Mouse (Mus musculus): ENCODE results near the gene Zfp629.
A peak's percentile ranks its signal among the peaks of the same experiment; 100 is the strongest.
"Not testable (repeated sequence)": the region's sequence is repeated elsewhere in the genome, so short reads cannot be mapped to it uniquely, and the experiment has no call there.

Gene Zfp629

GRCm38 (mm10) chr7:127614891-127615843, at the start of gene Zfp629:
Gene Zfp629, minus strand, starts transcription at chr7:127615797.
- peak; percentile 75 for DNase-seq

- no peak for DNase-seq
These were observed 47.3 kb upstream of the Zfp629 start for GRCm38 (mm10) chr7:127662926-127663325.

DNA sequence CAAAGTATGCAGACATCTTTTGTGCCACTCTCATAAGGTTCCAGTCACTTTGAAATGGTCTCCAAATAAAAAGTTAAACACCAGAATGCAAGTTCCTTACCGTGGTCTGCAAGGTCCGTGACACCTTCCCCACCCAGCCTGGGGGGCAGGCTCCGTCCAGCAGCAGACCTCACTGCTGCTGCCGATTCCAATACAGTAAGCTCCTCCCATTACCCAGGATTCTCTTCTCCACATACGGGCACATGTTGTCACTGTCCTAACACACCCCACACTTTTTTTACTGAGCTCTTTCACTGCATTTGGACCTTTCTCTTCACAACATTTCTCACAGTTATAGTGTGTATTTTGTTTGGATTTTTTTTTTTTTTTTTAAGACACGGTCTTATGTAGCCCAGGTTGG, 46.2 kb upstream of the Zfp629 start:
- no peak for DNase-seq

GRCm38 (mm10) chr7:127660882-127661281, 45.3 kb upstream of the Zfp629 start:
- DNase-seq, result no peak

- DNase-seq, result no peak
These were observed 41.3 kb upstream of the Zfp629 start for GRCm38 (mm10) chr7:127656946-127657345.

- DNase-seq, result no peak
These were observed 38.7 kb upstream of the Zfp629 start for GRCm38 (mm10) chr7:127654318-127654717.

DNA sequence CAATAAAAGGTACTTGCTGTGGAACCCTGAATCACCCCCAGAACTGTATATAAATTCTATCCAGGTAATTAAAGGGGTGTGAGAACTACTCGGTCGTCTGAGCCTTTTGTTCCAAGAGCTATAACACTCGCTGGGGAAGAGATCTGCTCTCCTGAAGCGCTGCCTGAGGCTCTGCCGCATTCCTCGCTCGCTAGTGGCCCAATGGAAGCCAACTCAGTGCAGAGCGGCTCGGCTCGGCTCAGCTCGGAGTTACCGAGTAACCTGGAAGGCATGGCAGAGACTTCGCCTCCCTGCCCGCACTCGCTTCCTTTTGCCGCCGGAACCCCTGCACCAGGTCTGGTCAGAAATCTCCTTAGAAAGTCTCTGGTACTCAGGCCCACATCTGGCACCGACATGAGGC, 36.5 kb upstream of the Zfp629 start:
- DNase-seq, result no peak

- no peak for DNase-seq
These were observed 36.0 kb upstream of the Zfp629 start for GRCm38 (mm10) chr7:127651624-127652023.

DNA sequence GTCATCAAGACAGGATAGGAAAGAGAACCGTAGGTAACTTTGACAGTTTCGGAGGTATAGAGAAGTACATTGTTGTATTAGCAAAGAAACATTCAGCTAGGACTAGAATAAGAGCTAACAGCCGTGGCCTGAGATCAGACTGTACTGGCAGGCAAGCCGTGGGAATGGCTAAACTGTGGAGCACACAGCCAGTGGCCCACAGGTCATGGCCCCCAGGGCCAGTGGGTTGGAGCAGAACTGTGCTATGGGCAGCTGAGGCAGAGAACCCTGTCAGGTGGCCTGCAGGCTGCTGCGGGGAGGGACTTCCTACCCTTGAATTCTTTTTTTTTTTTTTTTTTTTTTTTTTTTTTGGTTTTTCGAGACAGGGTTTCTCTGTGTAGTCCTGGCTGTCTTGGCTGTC, 33.6 kb upstream of the Zfp629 start:
- DNase-seq, result no peak

- DNase-seq, result no peak
These were observed 33.1 kb upstream of the Zfp629 start for GRCm38 (mm10) chr7:127648516-127649201.

DNA sequence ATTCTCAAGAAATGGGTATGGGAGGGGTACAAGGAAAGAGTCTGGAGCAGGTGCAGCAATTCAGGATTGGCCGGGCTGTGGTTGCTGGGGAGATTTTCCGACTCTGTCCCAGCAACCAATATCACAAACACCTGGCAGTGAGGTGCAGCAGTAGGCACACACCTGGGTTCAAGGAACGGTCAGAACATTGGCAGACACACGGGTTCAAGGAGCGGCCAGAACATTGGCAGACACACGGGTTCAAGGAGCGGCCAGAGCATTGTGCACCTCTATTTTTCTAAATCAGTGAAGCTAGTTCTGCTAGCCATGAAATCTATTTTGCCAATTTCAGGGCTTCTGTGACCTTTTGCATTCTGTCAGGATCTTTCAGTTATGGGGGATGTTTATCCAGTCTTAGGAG, 32.0 kb upstream of the Zfp629 start:
- not testable (repeated sequence) for DNase-seq

DNA sequence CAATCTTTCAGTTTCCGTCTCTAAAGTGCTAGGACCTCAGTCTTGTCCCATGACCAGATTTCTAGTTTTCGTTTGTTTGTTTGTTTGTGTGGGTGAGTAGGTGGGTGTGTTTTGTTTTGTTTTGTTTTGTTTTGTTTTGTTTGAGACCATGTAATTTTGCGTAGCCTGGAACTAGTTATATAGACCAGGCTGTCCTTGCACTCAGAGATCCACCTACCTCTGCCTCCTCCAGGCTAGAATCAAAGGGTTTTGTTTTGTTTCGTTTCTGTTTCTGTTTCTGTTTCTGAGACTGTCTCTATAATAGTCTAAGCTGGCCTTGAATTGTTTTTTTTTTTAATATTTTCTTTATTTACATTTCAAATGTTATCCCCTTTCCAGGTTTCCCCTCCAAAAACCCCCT, 30.8 kb upstream of the Zfp629 start:
- DNase-seq, result no peak

DNA sequence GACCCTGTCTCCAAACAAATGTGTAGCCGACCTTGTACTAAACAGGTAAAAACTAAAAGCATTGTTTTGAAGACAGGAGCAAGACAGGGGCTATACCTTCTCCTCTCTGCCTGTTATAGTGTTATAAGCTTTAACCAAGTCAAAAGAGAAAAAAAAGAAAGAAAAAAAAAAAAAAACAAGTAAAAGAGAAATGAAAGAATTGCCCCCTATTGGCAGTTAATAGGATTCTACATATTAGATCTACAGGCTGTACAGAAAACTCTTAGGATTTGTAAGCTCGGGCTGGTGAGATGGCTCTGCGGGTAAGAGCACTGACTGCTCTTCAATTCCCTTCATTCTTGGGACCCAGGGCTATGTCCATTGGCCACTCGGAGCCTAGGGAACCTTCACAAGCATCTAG, 26.7 kb upstream of the Zfp629 start:
- DNase-seq, result no peak

GRCm38 (mm10) chr7:127641260-127641659, 25.7 kb upstream of the Zfp629 start:
- DNase-seq, result peak; percentile 36

- DNase-seq, result peak; percentile 85
These were observed 21.4 kb upstream of the Zfp629 start for GRCm38 (mm10) chr7:127636963-127637362.

- no peak for DNase-seq
These were observed 15.8 kb upstream of the Zfp629 start for GRCm38 (mm10) chr7:127631416-127631815.

GRCm38 (mm10) chr7:127628646-127629045, 13.0 kb upstream of the Zfp629 start:
- no peak for DNase-seq

DNA sequence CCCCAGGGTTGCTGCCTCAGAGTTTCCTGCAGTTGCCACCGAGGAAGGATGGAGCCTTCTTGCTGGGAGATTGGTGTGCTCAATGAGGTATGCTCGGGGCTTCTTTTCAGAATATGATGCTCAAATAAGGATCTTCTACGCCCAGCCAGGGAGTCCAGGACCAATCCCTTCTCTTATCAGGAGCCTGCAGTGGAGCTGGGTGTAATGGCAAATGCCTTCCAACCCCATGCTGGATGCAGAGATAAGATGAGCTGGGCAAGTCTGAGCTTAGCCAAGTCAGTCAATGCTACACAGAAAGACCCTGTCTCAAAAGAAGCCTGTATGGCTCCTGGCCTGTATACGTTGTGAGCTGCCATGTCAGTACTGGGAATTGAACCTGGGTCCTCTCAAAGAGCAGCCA, 10.9 kb upstream of the Zfp629 start:
- no peak for DNase-seq

DNA sequence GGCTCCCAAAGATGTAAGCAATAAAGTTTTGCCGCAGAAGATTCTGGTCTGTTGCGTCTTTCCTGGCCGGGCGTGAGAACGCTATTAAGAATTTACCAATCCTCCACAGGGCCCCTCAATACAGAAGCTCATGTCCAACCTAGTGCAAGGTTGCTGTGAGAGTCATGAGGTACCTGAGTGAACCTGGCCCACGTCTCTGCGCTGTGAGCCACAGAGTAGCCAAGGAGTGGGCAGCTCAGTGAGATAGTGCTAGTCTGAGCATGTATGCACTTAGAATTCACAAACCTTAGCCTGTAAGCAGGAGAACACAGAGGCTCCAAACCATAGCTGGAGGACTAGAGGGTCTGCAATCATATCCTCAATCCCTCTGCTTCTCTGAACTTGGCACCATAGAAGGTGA, 10.4 kb upstream of the Zfp629 start:
- DNase-seq, result no peak

GRCm38 (mm10) chr7:127618402-127618801, 2.8 kb upstream of the Zfp629 start:
- DNase-seq, result not testable (repeated sequence)

DNA sequence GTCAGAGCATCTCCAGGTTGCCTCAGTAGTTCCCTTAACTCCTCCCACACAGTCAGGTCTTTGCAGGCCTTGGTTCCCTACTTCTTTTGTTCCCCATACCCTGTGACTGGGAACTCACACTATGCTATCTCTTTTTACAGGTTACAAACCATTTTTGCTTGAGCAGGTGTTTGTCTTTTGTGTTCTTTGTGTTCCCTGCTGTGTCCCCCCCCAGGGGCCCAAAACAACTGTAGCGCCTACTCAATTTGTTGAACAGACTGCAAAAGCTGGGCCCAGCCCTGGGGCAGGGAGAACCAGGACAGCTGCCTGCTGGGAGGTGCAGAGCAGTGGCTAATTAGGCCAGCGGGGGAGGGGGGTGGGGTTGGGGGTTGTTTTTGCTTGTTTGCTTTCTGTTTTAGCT, 2.4 kb upstream of the Zfp629 start:
- no peak for DNase-seq

- no peak for DNase-seq
These were observed 1.3 kb upstream of the Zfp629 start for GRCm38 (mm10) chr7:127616881-127617280.

DNA sequence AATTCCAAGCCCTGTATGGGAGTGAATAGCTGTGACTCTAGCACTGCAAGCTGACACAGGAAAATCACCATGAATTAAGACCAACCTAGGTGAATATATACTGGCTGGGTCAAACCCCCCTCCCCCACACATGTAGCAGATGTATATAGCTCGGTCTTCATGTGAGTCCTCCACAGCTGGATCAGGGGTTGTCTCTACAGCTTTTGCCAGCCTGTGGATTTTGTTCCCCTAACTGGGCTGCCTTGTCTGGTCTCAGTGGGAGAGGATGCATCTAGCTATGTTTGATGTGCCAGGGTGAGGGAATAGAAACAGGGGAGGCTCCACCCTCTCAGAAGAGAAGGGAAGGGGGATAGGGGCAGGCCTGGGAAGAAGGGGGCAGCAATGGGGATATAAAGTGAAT, 739 bp upstream of the Zfp629 start:
- DNase-seq, result no peak

GRCm38 (mm10) chr7:127614511-127614890, 1.1 kb downstream of the Zfp629 start:
- no peak for DNase-seq
